Mouse (Mus musculus): ENCODE results near the gene Mphosph8. TPM values are rescaled to one million over a fixed set of nuclear protein-coding genes. Genes with fewer than 3 reads are reported as not detected.

Gene Mphosph8
- 1 to 10 TPM; 1.5 to 4.7 TPM for polyA plus RNA-seq (2012; fragmentation: generic; extraction: Trizol)

DNA sequence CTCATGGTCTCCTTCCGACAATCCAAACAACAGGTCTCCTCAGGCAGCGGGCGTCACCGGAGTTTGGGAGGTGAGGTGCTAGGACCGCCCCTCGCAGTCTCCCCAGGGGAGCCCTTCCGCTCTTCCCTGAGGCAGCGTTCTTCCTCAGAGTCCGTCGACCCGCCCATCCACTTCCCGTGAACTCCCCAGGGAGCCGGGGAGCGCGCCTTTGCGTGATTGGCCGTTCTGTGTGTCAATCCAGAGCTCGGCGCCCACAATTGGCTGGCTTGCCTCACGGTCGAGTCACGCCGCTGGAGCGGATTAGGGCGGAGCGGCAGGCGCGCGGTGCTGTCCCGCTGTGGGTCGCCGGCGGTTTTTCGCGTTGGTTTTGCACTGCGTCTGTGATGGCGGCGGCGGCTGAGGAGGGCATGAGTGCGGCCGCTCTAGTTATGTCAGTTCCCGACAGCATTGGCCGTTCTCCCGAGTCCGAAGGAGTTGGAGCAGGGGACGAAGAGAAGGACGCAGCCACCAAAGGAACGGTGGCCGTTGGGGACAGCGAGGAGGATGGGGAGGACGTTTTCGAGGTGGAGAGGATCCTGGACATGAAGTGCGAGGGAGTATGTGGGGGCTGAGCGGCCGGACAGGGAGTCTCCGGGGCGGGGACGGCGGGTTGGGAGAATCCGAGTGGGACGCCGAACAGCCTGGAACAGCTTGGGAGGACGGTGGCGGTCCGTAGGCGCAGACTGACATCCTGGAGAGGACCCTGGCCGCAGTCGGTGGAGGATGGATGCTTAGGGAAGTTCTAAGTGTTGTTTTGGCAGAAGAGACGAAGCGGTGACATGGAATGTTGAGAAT lies at the start of gene Mphosph8:
Gene Mphosph8 (plus strand): TSS at position 280 of the 834 bp plus-strand sequence.

Other genes starting within 250 kb of the Mphosph8 start
- 1 to 10 TPM in 1 of 2 experiments, under 1 TPM in 1; 0.09 to 2.1 TPM for gene Cenpj, start 92.8 kb upstream of the Mphosph8 start, polyA plus RNA-seq (2012; fragmentation: generic; extraction: Trizol)
- 1 to 10 TPM; 1.6 to 9.9 TPM for gene Parp4, start 92.6 kb upstream of the Mphosph8 start, polyA plus RNA-seq (2012; fragmentation: generic; extraction: Trizol)
- 10 to 100 TPM in 1 of 2 experiments, 1 to 10 TPM in 1; 1.3 to 11.0 TPM for gene Pspc1, start 110.1 kb downstream of the Mphosph8 start, polyA plus RNA-seq (2012; fragmentation: generic; extraction: Trizol)
- 1 to 10 TPM in 1 of 2 experiments, under 1 TPM in 1; 0.16 to 3.2 TPM for gene Zmym5, start 143.5 kb downstream of the Mphosph8 start, polyA plus RNA-seq (2012; fragmentation: generic; extraction: Trizol)
- 1 to 10 TPM in 1 of 2 experiments, under 1 TPM in 1; 0.25 to 3.2 TPM for gene Zmym2, start 218.4 kb downstream of the Mphosph8 start, polyA plus RNA-seq (2012; fragmentation: generic; extraction: Trizol)